Mouse (Mus musculus): ENCODE data around the gene Ptafr.

DNA sequence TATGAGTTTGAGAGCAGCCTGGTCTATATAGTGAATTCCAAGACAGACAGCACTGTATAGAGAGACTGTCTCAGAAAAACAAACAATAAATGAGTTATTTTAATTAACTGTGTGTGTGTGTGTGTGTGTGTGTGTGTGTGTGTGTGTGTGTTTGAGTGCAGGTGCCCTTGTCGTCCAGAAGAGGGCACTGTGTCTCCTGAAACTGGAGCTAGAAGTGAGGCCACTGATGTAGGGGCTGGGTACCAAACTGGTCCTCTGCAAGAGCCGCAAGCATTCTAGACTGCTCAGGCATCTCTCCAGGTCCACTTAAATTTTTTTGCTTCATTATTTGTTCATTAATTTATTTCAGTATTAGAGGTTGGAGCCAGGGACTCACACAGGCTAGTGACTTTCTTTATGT, 35.0 kb downstream of the Ptafr start:
- TF ChIP-seq CTCF (IDR thresholded peaks at IDR 0.05) (no peak), POLR2A (IDR thresholded peaks at IDR 0.05; ENCODE audit: insufficient read depth, low read depth, low read length) (no peak), EP300 (IDR thresholded peaks at IDR 0.05; ENCODE audit: insufficient read depth, low read depth, low read length) (no peak)
